Mouse (Mus musculus) adrenal gland, postnatal 14 days (tissue): Measurements from ENCODE around the gene Jmjd8. TPM values are rescaled to one million over a fixed set of nuclear protein-coding genes. Genes with fewer than 3 reads are reported as not detected.
A peak's percentile ranks its signal among the peaks of the same experiment; 100 is the strongest.

ENCODE experiments used
- DNase-seq: peaks from one replicate; pipeline ENCODE4 v3.0.0; 2021; ENCODE audit warnings: mixed read lengths
- total RNA-seq: library from RNA; stranded (reverse); gene quantifications from 2 replicates; pipeline ENCODE4 v1.2.3, GENCODE M21; 2021

Gene Jmjd8
- total RNA-seq, 1 experiment from 2014 or later: 71.0 TPM

GRCm38 (mm10) chr17:25832436-25833290 lies 4.0 kb downstream of the Jmjd8 start:
- DNase-seq: peak; percentile 100

- peak; percentile 96 for DNase-seq
Observed at GRCm38 (mm10) chr17:25833291-25833663, 4.6 kb downstream of the Jmjd8 start, which contains the start of gene Stub1. Gene Stub1, minus strand, starts transcription at chr17:25833404.

- peak; percentile 58 for DNase-seq
Observed at GRCm38 (mm10) chr17:25833961-25834594, 5.4 kb downstream of the Jmjd8 start.

- no peak for DNase-seq
Observed at GRCm38 (mm10) chr17:25834595-25835222, 6.0 kb downstream of the Jmjd8 start.

DNA sequence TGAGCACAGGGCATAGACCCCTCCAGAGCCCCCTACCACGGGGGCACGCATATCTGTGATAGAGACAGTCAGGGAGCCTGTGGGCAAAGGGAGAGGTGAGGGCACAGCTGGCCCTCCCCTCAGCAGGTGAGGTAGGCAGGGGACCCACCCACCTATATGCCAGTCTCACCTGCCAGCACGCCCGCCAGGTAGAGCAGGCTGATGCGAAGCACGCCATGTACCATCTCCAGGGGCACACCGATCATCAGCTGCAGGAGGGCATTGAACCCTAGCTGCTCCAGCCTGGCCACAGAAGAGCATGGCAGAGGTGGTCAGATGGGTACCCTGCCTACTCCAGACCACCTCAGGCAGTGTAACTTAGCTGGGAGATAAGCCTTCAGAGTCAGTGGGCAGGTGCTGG lies 6.6 kb downstream of the Jmjd8 start:
- DNase-seq: no peak

- peak; percentile 27 for DNase-seq
Observed at GRCm38 (mm10) chr17:25835816-25836215, 7.1 kb downstream of the Jmjd8 start.

DNA sequence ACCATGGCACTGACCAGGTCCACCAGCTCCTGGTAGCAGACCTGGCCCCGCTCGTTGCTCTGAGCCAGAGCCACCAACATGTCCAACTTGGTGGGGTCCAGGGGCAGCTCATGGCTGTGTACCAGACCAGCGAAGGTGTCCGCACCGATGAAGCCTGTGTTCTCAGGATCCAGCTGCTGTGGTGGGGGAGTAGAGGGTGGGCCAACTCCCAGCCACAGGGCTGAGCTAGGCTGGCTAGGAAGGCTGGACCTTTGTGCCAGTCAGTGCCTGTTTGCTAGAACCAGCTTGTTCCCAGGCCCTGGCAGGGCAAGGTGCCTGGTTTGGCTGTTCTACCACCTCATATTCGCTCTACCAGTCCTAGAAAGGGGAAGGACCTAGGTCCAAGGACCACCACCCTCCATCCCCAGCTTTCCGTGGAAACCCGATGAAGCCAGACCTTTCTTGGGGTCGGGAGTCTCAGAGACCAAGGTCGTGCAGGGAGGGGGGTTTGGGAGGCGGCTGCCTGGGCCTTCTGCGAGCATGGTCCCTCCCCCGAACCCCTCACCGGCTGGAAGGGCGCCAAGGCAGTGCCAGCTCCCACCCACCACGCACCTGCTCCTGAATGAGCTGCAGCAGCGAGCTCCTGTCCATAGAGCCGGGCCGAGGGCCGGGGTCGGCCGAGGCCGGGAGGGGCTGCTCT lies 7.9 kb downstream of the Jmjd8 start:
- peak; percentile 63 for DNase-seq

GRCm38 (mm10) chr17:25837076-25837410 lies 8.4 kb downstream of the Jmjd8 start, which contains the start of gene Rhbdl1:
Gene Rhbdl1, minus strand, starts transcription at chr17:25837295.
- peak; percentile 92 for DNase-seq

- DNase-seq: no peak
Observed at GRCm38 (mm10) chr17:25837533-25837932, 8.9 kb downstream of the Jmjd8 start.

DNA sequence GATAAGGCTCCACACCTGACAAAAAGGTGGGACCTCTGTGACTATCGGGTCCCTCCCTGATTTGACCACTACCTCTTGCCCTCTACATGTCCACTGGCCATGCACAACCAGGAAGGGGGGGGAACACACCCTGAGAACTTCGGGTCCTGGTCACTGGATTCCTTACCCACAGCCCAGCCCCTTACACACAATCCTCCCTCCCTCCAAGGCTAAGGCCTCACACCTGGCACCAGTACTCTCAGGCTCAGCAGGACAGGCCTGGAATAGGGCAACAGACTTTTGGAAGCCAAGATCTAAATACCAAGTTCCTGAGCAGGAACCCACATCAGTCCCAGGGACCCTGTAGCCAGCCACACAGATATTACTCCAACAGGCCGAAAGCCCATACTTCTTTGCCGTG lies 10.2 kb downstream of the Jmjd8 start:
- no peak for DNase-seq

GRCm38 (mm10) chr17:25839455-25840235 lies 11.0 kb downstream of the Jmjd8 start:
- DNase-seq: no peak

DNA sequence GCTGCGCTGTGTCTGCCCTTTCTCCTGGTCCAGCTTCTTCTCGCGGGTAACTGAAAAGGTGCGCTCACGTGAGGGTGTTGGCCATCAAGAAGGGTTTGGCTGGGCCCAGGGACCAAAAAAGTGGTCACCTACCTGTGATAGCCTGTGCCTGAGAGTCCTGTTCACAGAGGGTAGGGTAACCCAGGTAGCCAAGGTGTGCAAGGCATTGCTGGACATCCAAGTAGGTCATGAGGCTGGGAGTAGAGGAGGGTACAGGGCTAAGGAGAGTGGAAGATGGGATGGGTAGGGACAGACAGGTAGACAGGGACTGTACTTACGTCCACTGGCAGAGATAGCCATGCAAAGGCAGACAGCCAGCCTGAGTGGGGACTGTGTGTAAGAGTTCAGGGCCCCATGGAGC lies 11.9 kb downstream of the Jmjd8 start:
- DNase-seq: no peak

DNA sequence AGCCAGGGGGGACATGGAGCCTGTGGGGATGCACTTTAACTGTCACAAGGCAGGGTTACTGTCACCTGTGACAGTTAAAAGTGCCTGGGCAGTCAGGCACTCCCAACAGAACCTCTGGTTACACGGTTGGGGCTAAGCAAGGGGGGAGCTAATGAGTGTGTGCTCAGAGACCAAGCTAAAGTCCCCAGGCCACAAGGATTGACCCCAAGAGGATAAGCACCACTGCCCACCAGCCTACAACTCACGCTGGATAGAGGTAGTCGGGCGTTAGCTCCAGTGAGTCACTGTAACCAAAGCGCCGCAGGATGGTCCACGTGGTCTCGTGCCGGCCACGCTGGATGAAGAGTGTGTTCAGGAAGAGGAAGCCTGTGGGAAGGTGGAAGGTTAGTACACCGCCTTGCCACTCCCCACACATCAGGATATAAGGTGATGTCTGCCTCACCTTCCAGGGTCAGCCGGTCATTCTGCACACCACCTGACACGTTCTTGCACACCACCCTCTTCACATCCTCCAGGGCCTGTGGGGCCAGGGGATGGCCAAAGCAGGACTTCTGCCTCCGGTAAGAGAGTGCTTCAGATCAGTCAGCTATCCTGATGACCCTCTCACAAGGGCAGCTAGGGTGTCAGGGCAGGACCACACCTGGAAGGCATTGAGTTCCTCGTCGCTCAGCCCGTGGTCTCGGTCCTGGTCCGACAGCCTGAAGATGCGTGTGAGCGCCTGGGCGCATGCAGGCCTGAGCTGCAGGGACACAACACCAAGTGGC lies 12.6 kb downstream of the Jmjd8 start, which contains the start of gene Gm20683:
Gene Gm20683 (minus strand): TSS at position 647 of the 764 bp plus-strand sequence.
- DNase-seq: no peak

DNA sequence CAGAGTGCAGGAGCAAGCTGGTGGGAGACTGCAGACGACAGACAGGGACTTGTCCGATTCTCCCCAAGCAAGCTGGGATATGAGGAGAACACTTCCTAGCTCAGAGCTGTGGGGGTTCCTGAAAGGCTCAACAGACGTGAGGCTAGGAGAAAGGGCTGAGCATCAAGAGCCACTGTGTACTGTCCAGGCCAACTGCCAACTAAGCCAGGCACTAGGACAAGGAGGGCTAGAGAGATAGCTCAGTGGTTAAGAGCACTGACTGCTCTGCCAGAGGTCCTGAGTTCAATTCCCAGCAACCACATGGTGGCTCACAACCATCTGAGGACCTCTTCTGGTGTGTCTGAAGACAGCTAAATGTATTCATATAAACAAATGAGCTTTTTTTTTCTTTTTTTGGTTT lies 13.8 kb downstream of the Jmjd8 start:
- DNase-seq: no peak

DNA sequence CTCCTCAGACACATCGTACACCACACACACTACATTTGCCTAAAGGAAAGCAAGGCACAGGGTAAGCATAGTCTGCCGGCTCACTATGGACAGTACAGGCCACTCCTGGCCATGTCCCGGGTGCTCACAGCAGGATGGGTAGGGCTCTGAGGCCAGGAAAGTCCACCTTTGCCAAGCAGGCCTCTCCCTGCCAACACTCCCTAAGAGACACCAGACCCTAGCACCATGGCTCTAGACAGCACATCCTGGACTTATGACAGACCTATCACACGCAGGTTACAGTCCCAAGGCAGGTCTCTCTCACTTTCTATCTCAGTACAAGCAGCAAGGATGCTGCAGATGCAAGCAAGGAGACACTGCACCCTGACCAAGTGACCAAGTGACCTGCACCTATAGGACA lies 14.5 kb downstream of the Jmjd8 start:
- DNase-seq: no peak

DNA sequence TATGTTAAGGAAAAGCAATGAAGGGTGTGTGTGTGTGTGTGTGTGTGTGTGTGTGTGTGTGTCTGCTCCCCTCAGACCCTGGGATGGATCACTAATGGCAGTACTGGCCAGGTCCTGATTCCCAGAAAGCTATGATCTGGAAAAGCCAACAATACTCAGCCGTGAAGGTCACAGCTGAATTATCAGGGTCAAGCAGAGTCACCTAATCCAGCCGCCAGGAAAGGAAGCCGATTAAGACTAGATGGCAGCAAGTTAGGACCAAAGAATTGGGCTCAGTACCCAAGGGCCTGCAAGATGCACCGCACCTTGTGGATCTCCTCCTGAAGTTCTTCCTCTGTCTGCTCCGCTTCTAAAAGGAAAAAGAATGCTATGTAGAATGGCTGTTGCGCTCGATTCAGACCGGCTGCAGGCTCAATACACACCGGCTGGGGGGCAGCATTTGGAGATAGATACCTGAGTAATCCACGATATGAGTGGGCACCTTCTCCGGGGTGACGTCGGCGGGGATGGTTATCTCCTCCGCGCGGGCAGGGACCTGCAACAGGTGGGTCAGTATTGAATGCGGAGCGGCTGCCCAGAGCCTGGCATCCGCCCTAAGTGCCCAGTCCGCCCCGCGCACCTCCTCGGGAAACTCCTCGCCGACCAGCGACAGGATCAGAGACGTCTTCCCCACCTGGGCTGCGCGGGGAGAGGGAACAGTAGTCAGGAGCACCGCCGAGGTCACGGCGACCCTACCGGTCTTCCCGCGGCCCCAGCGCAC lies 15.1 kb downstream of the Jmjd8 start:
- DNase-seq: peak; percentile 49

DNA sequence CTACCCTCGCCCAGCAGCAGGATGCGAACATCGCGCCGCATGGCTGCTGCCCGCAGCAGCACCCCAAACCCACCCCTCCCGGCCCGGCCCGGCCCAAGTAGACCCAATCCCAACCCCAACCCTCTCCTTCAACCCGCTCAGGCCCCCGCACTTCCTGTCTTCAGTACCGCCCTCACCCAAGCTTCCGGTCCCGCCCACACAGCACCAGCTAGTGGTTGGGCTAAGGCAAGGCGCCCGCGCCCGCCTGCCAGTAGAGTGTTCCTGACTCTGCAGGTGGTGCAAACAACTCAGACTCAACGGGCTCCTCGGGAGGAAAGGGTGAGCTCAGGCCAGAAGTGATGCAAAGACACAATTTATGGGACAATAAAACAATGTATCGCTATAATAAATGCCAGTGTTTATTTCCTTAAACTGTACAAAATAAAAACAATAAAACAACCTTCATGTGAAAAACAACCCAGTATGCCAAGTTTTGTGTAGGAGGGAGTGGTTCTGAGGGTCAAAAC lies 15.8 kb downstream of the Jmjd8 start, which contains the start of gene Rhot2:
Gene Rhot2 (minus strand): TSS at position 456 of the 506 bp plus-strand sequence.
- peak; percentile 98 for DNase-seq

DNA sequence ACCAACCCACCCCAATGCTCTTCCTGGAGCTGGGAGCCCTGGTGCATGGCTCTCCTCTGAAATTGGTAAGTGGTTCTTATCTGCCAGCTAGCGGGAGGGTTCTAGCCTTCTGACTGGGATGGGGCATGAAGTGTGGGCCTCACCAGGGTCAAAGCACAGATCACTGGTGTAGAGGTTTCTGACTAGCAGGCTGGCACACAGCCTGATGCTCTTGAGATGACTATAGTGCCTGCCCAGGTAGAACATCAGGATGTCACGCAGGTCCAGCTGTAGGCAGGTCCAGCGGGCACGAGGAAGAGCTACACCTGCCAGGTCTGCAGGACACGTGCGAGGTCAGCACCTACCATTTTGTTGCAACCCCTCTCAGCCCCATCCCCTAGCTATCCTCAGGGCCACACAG lies 31.6 kb downstream of the Jmjd8 start:
- DNase-seq: no peak

DNA sequence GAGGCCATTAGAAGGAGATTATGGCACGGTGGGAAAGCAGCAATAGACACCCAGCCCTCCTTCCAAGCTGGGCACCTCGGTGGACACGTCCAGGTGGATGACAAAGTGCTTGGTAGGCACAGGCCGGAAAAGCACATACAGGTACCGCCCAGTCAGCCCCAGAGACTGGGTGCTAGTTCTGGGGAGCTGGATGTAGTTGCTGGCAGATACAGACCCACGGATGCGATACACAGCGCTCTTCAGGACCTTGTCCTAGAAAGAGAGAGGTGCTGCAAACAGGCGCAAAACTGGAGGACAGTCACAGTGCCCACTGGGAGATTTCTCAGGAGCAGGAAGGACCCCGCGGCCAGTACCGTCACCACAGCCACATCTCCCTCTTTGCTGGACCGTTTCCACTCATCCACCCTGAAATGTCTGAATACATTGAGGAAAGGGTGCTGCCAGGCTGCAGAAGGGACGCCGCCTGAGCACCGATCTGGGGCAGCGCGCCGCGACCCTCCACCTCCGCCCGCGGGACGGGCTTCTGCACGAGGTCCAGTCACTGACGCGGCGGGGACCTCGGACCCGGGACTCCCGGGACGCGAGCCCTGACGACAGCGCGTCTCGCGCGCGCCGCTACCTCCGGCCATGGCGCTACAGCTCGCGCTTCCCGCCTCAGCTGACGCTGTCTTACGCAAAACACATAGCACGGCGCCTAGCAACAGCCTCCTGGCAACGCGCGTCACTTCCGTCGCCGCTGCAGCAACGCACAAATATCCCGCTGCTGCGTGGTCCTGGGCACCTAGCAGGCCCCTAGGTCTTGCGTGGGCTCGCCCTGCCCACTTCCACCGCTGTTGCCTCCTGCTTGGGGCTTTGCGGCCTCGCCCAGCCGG lies 32.4 kb downstream of the Jmjd8 start, which contains the start of gene Wdr90:
Gene Wdr90 (minus strand): TSS at position 670 of the 872 bp plus-strand sequence.
- DNase-seq: peak; percentile 95
